Mouse (Mus musculus) hindbrain, embryonic 15.5 days (tissue): ENCODE results near the gene Pole3. TPM values are rescaled to one million over a fixed set of nuclear protein-coding genes. Genes with fewer than 3 reads are reported as not detected.
"Not testable (repeated sequence)": the region's sequence is repeated elsewhere in the genome, so short reads cannot be mapped to it uniquely, and the experiment has no call there.

Experiments
- ATAC-seq: fragments of 200-750 bp; cut with Nextera tagmentation; 2 replicates; pipeline ENCODE4 v1.8.0; 2017; ENCODE audit warnings: low read depth, moderate number of reproducible peaks, moderate TSS enrichment; ENCODE audit not compliant: low FRiP score
- H3K27ac ChIP-seq: fragments of 300-500 bp; sonication (generic); replicated peaks from 2 replicates; pipeline ENCODE4 v1.5.1; 2015; ENCODE audit warnings: mild to moderate bottlenecking, inconsistent platforms
- H3K27me3 ChIP-seq: fragments of 300-500 bp; sonication (generic); 2 replicates; pipeline ENCODE4 v1.6.1; 2015; ENCODE audit warnings: control low read depth, inconsistent platforms
- H3K36me3 ChIP-seq: fragments of 300-500 bp; sonication (generic); 2 replicates; pipeline ENCODE4 v1.6.1; 2015; ENCODE audit warnings: control low read depth, inconsistent platforms
- H3K4me1 ChIP-seq: fragments of 300-500 bp; sonication (generic); replicated peaks from 2 replicates; pipeline ENCODE4 v1.6.1; 2015; ENCODE audit warnings: control low read depth, inconsistent platforms
- H3K4me2 ChIP-seq: fragments of 300-500 bp; sonication (generic); 2 replicates; pipeline ENCODE4 v1.6.1; 2015; ENCODE audit warnings: moderate library complexity, mild to moderate bottlenecking, inconsistent platforms
- H3K4me3 ChIP-seq: fragments of 300-500 bp; sonication (generic); 2 replicates; pipeline ENCODE4 v1.5.1; 2015; ENCODE audit warnings: mild to moderate bottlenecking, inconsistent platforms
- H3K9ac ChIP-seq: fragments of 300-500 bp; sonication (generic); 2 replicates; pipeline ENCODE4 v1.6.1; 2015; ENCODE audit warnings: inconsistent platforms
- H3K9me3 ChIP-seq: fragments of 300-500 bp; sonication (generic); 2 replicates; pipeline ENCODE4 v1.6.1; 2016; ENCODE audit warnings: control low read depth, inconsistent platforms
- WGBS: fragments of 180-500 bp; shearing (Covaris S2); methylation state at CpG from one replicate; pipeline ENCODE4 v1.1.7; 2015; 5-methylcytosine and 5-hydroxymethylcytosine counted together
- polyA plus RNA-seq: library from polyadenylated mRNA; unstranded; fragments of >200 nt; fragmentation: Nextera tagmentation; extraction: Ambion mirVana; gene quantifications from 2 replicates; pipeline ENCODE4 v1.2.1, GENCODE M21; 2015

Pole3 gene
- polyA plus RNA-seq, 1 experiment from 2014 or later = 65.3 TPM

DNA sequence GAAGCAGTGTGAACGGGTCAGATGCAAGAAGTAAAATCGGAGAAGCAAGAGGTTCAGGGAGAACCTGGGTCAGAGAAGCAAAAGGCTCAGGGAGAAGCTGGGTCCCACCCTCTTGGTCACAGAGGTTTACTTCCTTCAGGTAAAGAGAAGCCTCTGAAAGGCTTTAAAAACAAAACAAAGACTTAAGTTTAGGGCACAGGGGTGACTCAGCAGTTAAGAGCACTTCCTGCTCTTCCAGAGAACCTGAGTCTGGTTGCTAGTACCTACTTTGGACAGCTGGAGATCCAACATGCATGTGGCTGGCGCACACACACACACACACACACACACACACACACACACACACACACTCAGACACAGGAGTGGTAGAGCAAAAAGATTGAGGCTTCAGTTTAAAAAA is 39.9 kb downstream of the Pole3 start:
- no peak overlapping the region for H3K27ac ChIP-seq
- peaks cover 3% of the 10 kb centered on the region for H3K4me1 ChIP-seq
- 76% methylated on average over 3 of the region's 3 CpGs for WGBS
- H3K36me3 ChIP-seq = no peaks in the 10 kb centered on the region
- no peak overlapping the region for H3K4me2 ChIP-seq
- no peak for ATAC-seq
- no peak overlapping the region for H3K4me3 ChIP-seq
- H3K27me3 ChIP-seq = 0 out of 2 replicates have a peak, but pooled peaks cover 4% of the 10 kb centered on the region
- H3K9me3 ChIP-seq = no peaks in the 10 kb centered on the region
- no peak overlapping the region for H3K9ac ChIP-seq

- no peak for ATAC-seq
- 47% methylated on average over 10 of the region's 10 CpGs for WGBS
- Histone ChIP-seq H3K9ac (no peak overlapping the region), H3K4me1 (peaks cover 11% of the 10 kb centered on the region), H3K4me3 (no peak overlapping the region), H3K27me3 (peaks cover 24% of the 10 kb centered on the region), H3K9me3 (no peaks in the 10 kb centered on the region), H3K4me2 (no peak overlapping the region), H3K27ac (no peak overlapping the region), H3K36me3 (no peaks in the 10 kb centered on the region)
These were observed 43.9 kb downstream of the Pole3 start for GRCm38 (mm10) chr4:62480709-62481605.

GRCm38 (mm10) chr4:62479937-62480708 is 44.7 kb downstream of the Pole3 start, which contains the start of gene Bspry:
Gene Bspry (plus strand): TSS chr4:62480053.
- WGBS = 3% methylated on average over 68 of the region's 71 CpGs
- no peak within 1 kb of the TSS for H3K27ac ChIP-seq
- H3K9me3 ChIP-seq = no peaks in the 10 kb centered on the region
- H3K4me1 ChIP-seq = peaks cover 11% of the 10 kb centered on the region
- peak within 1 kb of the TSS; percentile 78 for H3K4me2 ChIP-seq
- H3K9ac ChIP-seq = peak within 1 kb of the TSS; percentile 38; the same call in 1 of the 2 replicates
- peak within 1 kb of the TSS; percentile 49 for H3K4me3 ChIP-seq
- peak; percentile 89 for ATAC-seq
- H3K27me3 ChIP-seq = peaks cover 24% of the 10 kb centered on the region
- no peaks in the 10 kb centered on the region for H3K36me3 ChIP-seq

- WGBS = 14% methylated on average over 11 of the region's 11 CpGs
- ATAC-seq, H3K9me3 ChIP-seq, H3K36me3 ChIP-seq, H3K27ac ChIP-seq: not testable (repeated sequence)
- peak overlapping the region; percentile 49 for H3K4me3 ChIP-seq
- peaks cover 24% of the 10 kb centered on the region for H3K27me3 ChIP-seq
- peak overlapping the region; percentile 78 for H3K4me2 ChIP-seq
- H3K9ac ChIP-seq = peak overlapping the region; percentile 38; the same call in 1 of the 2 replicates
- peaks cover 11% of the 10 kb centered on the region for H3K4me1 ChIP-seq
These were observed 45.3 kb downstream of the Pole3 start for GRCm38 (mm10) chr4:62479593-62479936.

DNA sequence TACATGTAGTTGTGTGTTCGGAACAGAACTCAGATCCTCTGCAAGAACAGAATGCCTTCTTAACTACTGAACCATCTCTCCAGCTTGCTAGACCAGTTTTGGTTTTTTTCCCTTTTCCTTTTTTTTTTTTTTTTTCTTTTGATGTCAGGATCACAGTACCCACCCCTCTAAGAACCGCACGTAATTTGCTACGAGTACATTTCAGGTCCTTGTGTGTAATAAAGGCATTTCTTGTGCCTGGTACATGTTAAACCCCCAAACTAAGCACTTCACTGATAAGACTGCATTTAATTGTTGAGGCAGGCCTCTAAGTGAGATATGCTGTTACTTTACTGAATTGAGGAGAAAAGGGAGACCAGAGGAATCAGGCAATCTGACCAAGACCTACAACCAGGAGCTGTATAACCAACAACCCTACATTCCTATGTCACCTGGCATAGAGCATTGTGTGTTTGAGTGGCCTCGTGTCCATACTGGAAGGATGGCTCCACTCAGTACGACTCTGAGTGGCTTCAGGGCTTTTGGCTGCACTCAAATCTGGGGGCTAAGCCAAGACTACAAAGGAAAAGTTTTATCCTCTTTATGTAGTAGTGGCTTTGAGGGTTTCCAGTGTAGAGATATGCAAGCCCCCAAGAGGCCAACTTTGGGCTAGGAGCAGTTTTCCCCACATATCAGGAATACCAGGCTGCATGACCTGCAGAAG is 47.2 kb downstream of the Pole3 start:
- peaks cover 24% of the 10 kb centered on the region for H3K27me3 ChIP-seq
- ATAC-seq = no peak
- no peak overlapping the region for H3K27ac ChIP-seq
- peaks cover 11% of the 10 kb centered on the region for H3K4me1 ChIP-seq
- H3K4me3 ChIP-seq = no peak overlapping the region
- H3K9me3 ChIP-seq = no peaks in the 10 kb centered on the region
- 89% methylated on average over 6 of the region's 6 CpGs for WGBS
- no peak overlapping the region for H3K9ac ChIP-seq
- no peaks in the 10 kb centered on the region for H3K36me3 ChIP-seq
- H3K4me2 ChIP-seq = no peak overlapping the region

GRCm38 (mm10) chr4:62475793-62476192 is 49.1 kb downstream of the Pole3 start:
- Histone ChIP-seq H3K4me1 (peaks cover 11% of the 10 kb centered on the region), H3K4me3 (no peak overlapping the region), H3K27me3 (peaks cover 20% of the 10 kb centered on the region), H3K27ac (no peak overlapping the region), H3K9me3 (no peaks in the 10 kb centered on the region), H3K4me2 (no peak overlapping the region), H3K36me3 (no peaks in the 10 kb centered on the region), H3K9ac (no peak overlapping the region)
- ATAC-seq = no peak
- WGBS = 95% methylated on average over 6 of the region's 6 CpGs

GRCm38 (mm10) chr4:62475131-62475530 is 49.7 kb downstream of the Pole3 start:
- Histone ChIP-seq H3K36me3 (no peaks in the 10 kb centered on the region), H3K4me3 (no peak overlapping the region), H3K9me3 (no peaks in the 10 kb centered on the region), H3K27ac (no peak overlapping the region), H3K9ac (no peak overlapping the region), H3K27me3 (peaks cover 20% of the 10 kb centered on the region), H3K4me2 (no peak overlapping the region), H3K4me1 (peaks cover 13% of the 10 kb centered on the region)
- ATAC-seq = no peak
- 79% methylated on average over 2 of the region's 2 CpGs for WGBS

Other genes with a start within 250 kb of the Pole3 start
- gene Fkbp15, start 164.5 kb downstream of the Pole3 start, polyA plus RNA-seq = 20.9 and 23.3 TPM in 2 replicates
- 43.1 and 46.2 TPM in 2 replicates for gene Slc31a1, start 164.3 kb downstream of the Pole3 start, polyA plus RNA-seq
- gene Cdc26, start 116.4 kb downstream of the Pole3 start, polyA plus RNA-seq = 74.2 and 81.3 TPM in 2 replicates
- gene Prpf4, start 116.3 kb downstream of the Pole3 start, polyA plus RNA-seq = 14.6 and 15.1 TPM in 2 replicates
- gene Rnf183, start 89.8 kb downstream of the Pole3 start, polyA plus RNA-seq = 0.27 TPM in 1 of 2 replicates, not detected in the other
- gene Wdr31, start 54.2 kb downstream of the Pole3 start, polyA plus RNA-seq = 12.9 and 13.2 TPM in 2 replicates
- gene Bspry, start 45.0 kb downstream of the Pole3 start, polyA plus RNA-seq = 0.77 and 1.1 TPM in 2 replicates
- gene Hdhd3, start 21.6 kb downstream of the Pole3 start, polyA plus RNA-seq = 10.9 and 12.1 TPM in 2 replicates
- 68.7 and 75.0 TPM in 2 replicates for gene Alad, start 5.2 kb downstream of the Pole3 start, polyA plus RNA-seq
- 0.63 and 0.65 TPM in 2 replicates for gene 4933430I17Rik, start 301 bp upstream of the Pole3 start, polyA plus RNA-seq
- 63.5 and 69.3 TPM in 2 replicates for gene Rgs3, start 34.8 kb upstream of the Pole3 start, polyA plus RNA-seq